Mouse (Mus musculus): ENCODE results near the gene Ifnlr1. TPM values are rescaled to one million over a fixed set of nuclear protein-coding genes. Genes with fewer than 3 reads are reported as not detected.
A peak's percentile ranks its signal among the peaks of the same experiment; 100 is the strongest.

Gene Ifnlr1
- polyA plus RNA-seq, 1 experiment from 2014 or later: 2.1 TPM

GRCm38 (mm10) chr4:135658899-135659298 is 27.2 kb upstream of the Ifnlr1 start:
- 76% methylated on average over 12 of the region's 12 CpGs for WGBS

GRCm38 (mm10) chr4:135661082-135661809 is 24.8 kb upstream of the Ifnlr1 start:
- no peak overlapping the region for H3K27ac ChIP-seq (ENCODE audit: low read length)
- peaks cover 17% of the 10 kb centered on the region for H3K4me1 ChIP-seq (replicated peaks; ENCODE audit: control insufficient read depth, insufficient read depth, low read length)
- no peaks in the 10 kb centered on the region for H3K36me3 ChIP-seq (ENCODE audit: control insufficient read depth, insufficient read depth, low read length)
- WGBS: 37% methylated on average over 6 of the region's 6 CpGs
- ATAC-seq (ENCODE audit: low read depth): peak; percentile 52
- no peak overlapping the region for H3K9ac ChIP-seq (ENCODE audit: low read length)
- no peak overlapping the region for H3K4me2 ChIP-seq (ENCODE audit: low read depth, low read length)
- no peaks in the 10 kb centered on the region for H3K9me3 ChIP-seq (ENCODE audit: control insufficient read depth, low read length)
- H3K27me3 ChIP-seq (ENCODE audit: control insufficient read depth, insufficient read depth, low read depth, low read length): no peaks in the 10 kb centered on the region
- H3K4me3 ChIP-seq (ENCODE audit: low read length): no peak overlapping the region

More at GRCm38 (mm10) chr4:135658899-135659298, 27.2 kb upstream of the Ifnlr1 start:
- Histone ChIP-seq H3K9me3 (ENCODE audit: control insufficient read depth, low read length) (no peaks in the 10 kb centered on the region), H3K27ac (ENCODE audit: low read length) (no peak overlapping the region), H3K4me3 (ENCODE audit: low read length) (no peak overlapping the region), H3K9ac (ENCODE audit: low read length) (no peak overlapping the region), H3K4me2 (ENCODE audit: low read depth, low read length) (no peak overlapping the region), H3K4me1 (replicated peaks; ENCODE audit: control insufficient read depth, insufficient read depth, low read length) (peaks cover 30% of the 10 kb centered on the region), H3K36me3 (ENCODE audit: control insufficient read depth, insufficient read depth, low read length) (no peaks in the 10 kb centered on the region), H3K27me3 (ENCODE audit: control insufficient read depth, insufficient read depth, low read depth, low read length) (no peaks in the 10 kb centered on the region)
- no peak for ATAC-seq (ENCODE audit: low read depth)

GRCm38 (mm10) chr4:135661994-135662393 is 24.1 kb upstream of the Ifnlr1 start:
- Histone ChIP-seq H3K27ac (ENCODE audit: low read length) (no peak overlapping the region), H3K9ac (ENCODE audit: low read length) (no peak overlapping the region), H3K36me3 (ENCODE audit: control insufficient read depth, insufficient read depth, low read length) (no peaks in the 10 kb centered on the region), H3K4me1 (replicated peaks; ENCODE audit: control insufficient read depth, insufficient read depth, low read length) (peaks cover 12% of the 10 kb centered on the region), H3K4me3 (ENCODE audit: low read length) (no peak overlapping the region), H3K27me3 (ENCODE audit: control insufficient read depth, insufficient read depth, low read depth, low read length) (no peaks in the 10 kb centered on the region), H3K9me3 (ENCODE audit: control insufficient read depth, low read length) (no peaks in the 10 kb centered on the region), H3K4me2 (ENCODE audit: low read depth, low read length) (no peak overlapping the region)
- WGBS: 66% methylated on average over 6 of the region's 6 CpGs
- no peak for ATAC-seq (ENCODE audit: low read depth)

GRCm38 (mm10) chr4:135664656-135665055 is 21.4 kb upstream of the Ifnlr1 start:
- Histone ChIP-seq H3K36me3 (ENCODE audit: control insufficient read depth, insufficient read depth, low read length) (no peaks in the 10 kb centered on the region), H3K9ac (ENCODE audit: low read length) (no peak overlapping the region), H3K4me1 (replicated peaks; ENCODE audit: control insufficient read depth, insufficient read depth, low read length) (peaks cover 5% of the 10 kb centered on the region), H3K27me3 (ENCODE audit: control insufficient read depth, insufficient read depth, low read depth, low read length) (no peaks in the 10 kb centered on the region), H3K9me3 (ENCODE audit: control insufficient read depth, low read length) (no peaks in the 10 kb centered on the region), H3K4me2 (ENCODE audit: low read depth, low read length) (no peak overlapping the region), H3K27ac (ENCODE audit: low read length) (no peak overlapping the region), H3K4me3 (ENCODE audit: low read length) (no peak overlapping the region)
- ATAC-seq (ENCODE audit: low read depth): no peak
- 76% methylated on average over 6 of the region's 6 CpGs for WGBS

- no peak for ATAC-seq (ENCODE audit: low read depth)
- Histone ChIP-seq H3K27me3 (ENCODE audit: control insufficient read depth, insufficient read depth, low read depth, low read length) (no peaks in the 10 kb centered on the region), H3K9ac (ENCODE audit: low read length) (no peak overlapping the region), H3K9me3 (ENCODE audit: control insufficient read depth, low read length) (no peaks in the 10 kb centered on the region), H3K27ac (ENCODE audit: low read length) (no peak overlapping the region), H3K4me1 (replicated peaks; ENCODE audit: control insufficient read depth, insufficient read depth, low read length) (no peaks in the 10 kb centered on the region), H3K4me3 (ENCODE audit: low read length) (no peak overlapping the region), H3K4me2 (ENCODE audit: low read depth, low read length) (no peak overlapping the region), H3K36me3 (ENCODE audit: control insufficient read depth, insufficient read depth, low read length) (no peaks in the 10 kb centered on the region)
- 50% methylated on average over 17 of the region's 17 CpGs for WGBS
Measured at GRCm38 (mm10) chr4:135666192-135666975, 19.7 kb upstream of the Ifnlr1 start.

GRCm38 (mm10) chr4:135667266-135667844 is 18.7 kb upstream of the Ifnlr1 start:
- H3K27ac ChIP-seq (ENCODE audit: low read length): no peak overlapping the region
- no peaks in the 10 kb centered on the region for H3K27me3 ChIP-seq (ENCODE audit: control insufficient read depth, insufficient read depth, low read depth, low read length)
- no peaks in the 10 kb centered on the region for H3K4me1 ChIP-seq (replicated peaks; ENCODE audit: control insufficient read depth, insufficient read depth, low read length)
- no peak; the same call in 1 of the 2 replicates for ATAC-seq (ENCODE audit: low read depth)
- no peak overlapping the region for H3K9ac ChIP-seq (ENCODE audit: low read length)
- H3K36me3 ChIP-seq (ENCODE audit: control insufficient read depth, insufficient read depth, low read length): no peaks in the 10 kb centered on the region
- no peaks in the 10 kb centered on the region for H3K9me3 ChIP-seq (ENCODE audit: control insufficient read depth, low read length)
- H3K4me3 ChIP-seq (ENCODE audit: low read length): no peak overlapping the region
- WGBS: 10% methylated on average over 16 of the region's 16 CpGs
- H3K4me2 ChIP-seq (ENCODE audit: low read depth, low read length): no peak overlapping the region

- Histone ChIP-seq H3K36me3 (ENCODE audit: control insufficient read depth, insufficient read depth, low read length) (no peaks in the 10 kb centered on the region), H3K4me3 (ENCODE audit: low read length) (no peak overlapping the region), H3K27ac (ENCODE audit: low read length) (no peak overlapping the region), H3K4me1 (replicated peaks; ENCODE audit: control insufficient read depth, insufficient read depth, low read length) (no peaks in the 10 kb centered on the region), H3K9ac (ENCODE audit: low read length) (no peak overlapping the region), H3K9me3 (ENCODE audit: control insufficient read depth, low read length) (no peaks in the 10 kb centered on the region), H3K4me2 (ENCODE audit: low read depth, low read length) (no peak overlapping the region), H3K27me3 (ENCODE audit: control insufficient read depth, insufficient read depth, low read depth, low read length) (no peaks in the 10 kb centered on the region)
- no peak for ATAC-seq (ENCODE audit: low read depth)
- 63% methylated on average over 3 of the region's 3 CpGs for WGBS
Measured at GRCm38 (mm10) chr4:135673507-135673906, 12.6 kb upstream of the Ifnlr1 start.

GRCm38 (mm10) chr4:135674993-135675392 is 11.1 kb upstream of the Ifnlr1 start:
- WGBS: 49% methylated on average over 9 of the region's 9 CpGs

GRCm38 (mm10) chr4:135676476-135676875 is 9.6 kb upstream of the Ifnlr1 start:
- no peaks in the 10 kb centered on the region for H3K9me3 ChIP-seq (ENCODE audit: control insufficient read depth, low read length)
- 47% methylated on average over 5 of the region's 5 CpGs for WGBS
- ATAC-seq (ENCODE audit: low read depth): peak; percentile 49; the same call in 1 of the 2 replicates
- no peak overlapping the region for H3K27ac ChIP-seq (ENCODE audit: low read length)
- no peak overlapping the region for H3K4me3 ChIP-seq (ENCODE audit: low read length)
- no peaks in the 10 kb centered on the region for H3K36me3 ChIP-seq (ENCODE audit: control insufficient read depth, insufficient read depth, low read length)
- no peaks in the 10 kb centered on the region for H3K4me1 ChIP-seq (replicated peaks; ENCODE audit: control insufficient read depth, insufficient read depth, low read length)
- H3K4me2 ChIP-seq (ENCODE audit: low read depth, low read length): no peak overlapping the region
- H3K9ac ChIP-seq (ENCODE audit: low read length): no peak overlapping the region
- no peaks in the 10 kb centered on the region for H3K27me3 ChIP-seq (ENCODE audit: control insufficient read depth, insufficient read depth, low read depth, low read length)

More at GRCm38 (mm10) chr4:135674993-135675392, 11.1 kb upstream of the Ifnlr1 start:
- Histone ChIP-seq H3K4me1 (replicated peaks; ENCODE audit: control insufficient read depth, insufficient read depth, low read length) (no peaks in the 10 kb centered on the region), H3K9me3 (ENCODE audit: control insufficient read depth, low read length) (no peaks in the 10 kb centered on the region), H3K4me2 (ENCODE audit: low read depth, low read length) (no peak overlapping the region), H3K4me3 (ENCODE audit: low read length) (no peak overlapping the region), H3K36me3 (ENCODE audit: control insufficient read depth, insufficient read depth, low read length) (no peaks in the 10 kb centered on the region), H3K27ac (ENCODE audit: low read length) (no peak overlapping the region), H3K9ac (ENCODE audit: low read length) (no peak overlapping the region), H3K27me3 (ENCODE audit: control insufficient read depth, insufficient read depth, low read depth, low read length) (no peaks in the 10 kb centered on the region)
- ATAC-seq (ENCODE audit: low read depth): no peak
